Mouse (Mus musculus) hindbrain, embryonic 14.5 days (tissue): ENCODE results near the gene Lrriq3. TPM values are rescaled to one million over a fixed set of nuclear protein-coding genes. Genes with fewer than 3 reads are reported as not detected.

ENCODE experiments used
- ATAC-seq: fragments of 200-750 bp; cut with Nextera tagmentation; 2 replicates; pipeline ENCODE4 v1.8.0; 2017; ENCODE audit warnings: moderate number of reproducible peaks, mild to moderate bottlenecking, moderate TSS enrichment, moderate library complexity; ENCODE audit not compliant: low FRiP score
- DNase-seq: peaks from one replicate; pipeline ENCODE4 v3.0.0-alpha.2; 2015; ENCODE audit warnings: low spot score
- H3K27ac ChIP-seq: fragments of 300-500 bp; sonication (generic); 2 replicates; pipeline ENCODE4 v1.5.1; 2014; ENCODE audit warnings: mild to moderate bottlenecking, moderate library complexity
- H3K27me3 ChIP-seq: fragments of 300-500 bp; sonication (generic); 2 replicates; pipeline ENCODE4 v1.6.1; 2014; ENCODE audit warnings: mild to moderate bottlenecking, low read length, mixed read lengths; ENCODE audit not compliant: control insufficient read depth, insufficient read depth
- H3K36me3 ChIP-seq: fragments of 300-500 bp; sonication (generic); replicated peaks from 2 replicates; pipeline ENCODE4 v1.6.1; 2014; ENCODE audit not compliant: control insufficient read depth, insufficient read depth
- H3K4me1 ChIP-seq: fragments of 300-500 bp; sonication (generic); replicated peaks from 2 replicates; pipeline ENCODE4 v1.6.1; 2014; ENCODE audit warnings: antibody characterized with exemption, low read length, mixed read lengths; ENCODE audit not compliant: control insufficient read depth, insufficient read depth
- H3K4me2 ChIP-seq: fragments of 300-500 bp; sonication (generic); replicated peaks from 2 replicates; pipeline ENCODE4 v1.6.1; 2014; ENCODE audit warnings: mild to moderate bottlenecking, moderate library complexity
- H3K4me3 ChIP-seq: fragments of 300-500 bp; sonication (generic); replicated peaks from 2 replicates; pipeline ENCODE4 v1.5.1; 2014; ENCODE audit warnings: mild to moderate bottlenecking, low read length
- H3K9ac ChIP-seq: fragments of 300-500 bp; sonication (generic); 2 replicates; pipeline ENCODE4 v1.6.1; 2014
- H3K9me3 ChIP-seq: fragments of 300-500 bp; sonication (generic); 2 replicates; pipeline ENCODE4 v1.6.1; 2016; ENCODE audit warnings: low read length; ENCODE audit not compliant: control insufficient read depth
- WGBS: fragments of 180-500 bp; shearing (Covaris S2); extraction: QIAGEN DNeasy Blood & Tissue Kit; methylation state at CpG from one replicate; pipeline ENCODE4 v1.1.7; 2014; 5-methylcytosine and 5-hydroxymethylcytosine counted together
- polyA plus RNA-seq: library from polyadenylated mRNA; unstranded; fragments of >200 nt; fragmentation: Nextera tagmentation; extraction: Ambion mirVana; gene quantifications from 2 replicates; pipeline ENCODE4 v1.2.1, GENCODE M21; 2014

Gene Lrriq3
- polyA plus RNA-seq, 1 experiment from 2014 or later: 1.3 TPM

DNA sequence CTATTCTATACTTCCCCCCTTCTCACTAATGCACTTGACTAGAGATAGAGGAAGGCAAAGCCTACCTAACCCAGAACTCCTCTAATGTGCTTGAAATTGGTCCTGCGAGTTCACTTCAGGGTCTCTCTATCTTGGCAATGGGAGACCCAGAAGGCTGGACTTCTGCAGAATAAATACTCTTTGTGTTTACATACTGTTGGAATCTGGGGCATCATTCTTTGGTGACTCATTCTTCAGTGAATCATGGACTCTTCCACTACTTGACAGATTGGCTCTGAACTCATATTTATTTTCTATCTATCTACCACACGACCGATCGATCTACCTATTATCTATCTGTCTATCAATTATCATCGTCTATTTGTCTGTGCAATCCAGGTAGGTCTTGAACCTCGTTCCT lies 1.2 kb upstream of the Lrriq3 start:
- H3K4me3 ChIP-seq: peak overlapping the region; percentile 53; the same call in 1 of the 2 replicates
- H3K9ac ChIP-seq: no peak overlapping the region
- 94% methylated on average over 6 of the region's 6 CpGs for WGBS
- H3K9me3 ChIP-seq: no peaks in the 10 kb centered on the region
- H3K27ac ChIP-seq: no peak overlapping the region
- peaks cover 18% of the 10 kb centered on the region for H3K36me3 ChIP-seq
- DNase-seq (no peak), ATAC-seq (no peak)
- H3K4me2 ChIP-seq: peak overlapping the region; percentile 63
- peaks cover 14% of the 10 kb centered on the region; the same call in 1 of the 2 replicates for H3K4me1 ChIP-seq
- H3K27me3 ChIP-seq: no peaks in the 10 kb centered on the region

GRCm38 (mm10) chr3:155099266-155099665 lies 6.0 kb downstream of the Lrriq3 start:
- WGBS: 100% methylated on average over 1 of the region's 1 CpGs
- no peak overlapping the region for H3K4me3 ChIP-seq
- H3K4me2 ChIP-seq: no peak overlapping the region
- no peak for DNase-seq
- H3K36me3 ChIP-seq: no peaks in the 10 kb centered on the region
- no peaks in the 10 kb centered on the region for H3K4me1 ChIP-seq
- ATAC-seq: no peak
- no peaks in the 10 kb centered on the region for H3K9me3 ChIP-seq
- H3K27ac ChIP-seq: no peak overlapping the region
- no peak overlapping the region for H3K9ac ChIP-seq
- no peaks in the 10 kb centered on the region for H3K27me3 ChIP-seq

- ATAC-seq: no peak
Measured at GRCm38 (mm10) chr3:155105957-155106356, 12.7 kb downstream of the Lrriq3 start.

DNA sequence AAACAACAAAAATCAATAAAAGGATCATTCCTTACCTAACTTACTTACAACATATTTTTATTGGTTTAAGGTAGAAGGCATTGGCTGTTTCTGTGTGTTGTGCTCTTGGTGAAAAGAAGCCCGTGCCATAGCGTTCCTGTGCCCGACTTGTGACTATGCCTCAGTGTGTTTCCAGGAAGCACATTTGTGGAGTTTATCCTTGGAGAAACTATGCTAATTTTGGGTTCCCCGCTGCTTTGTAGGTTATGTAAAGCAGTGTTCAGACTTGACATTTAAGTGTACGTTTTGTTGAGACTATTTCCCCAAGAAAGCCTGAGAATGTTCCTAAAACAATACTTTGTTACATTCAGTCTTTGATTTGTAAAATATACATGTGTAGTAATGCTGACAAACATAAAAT lies 44.5 kb downstream of the Lrriq3 start:
- H3K27ac ChIP-seq: no peak overlapping the region
- H3K9me3 ChIP-seq: no peaks in the 10 kb centered on the region
- ATAC-seq (no peak), DNase-seq (no peak)
- H3K27me3 ChIP-seq: no peaks in the 10 kb centered on the region
- no peak overlapping the region for H3K4me2 ChIP-seq
- WGBS: 88% methylated on average over 5 of the region's 5 CpGs
- H3K4me1 ChIP-seq: no peaks in the 10 kb centered on the region
- H3K36me3 ChIP-seq: no peaks in the 10 kb centered on the region
- no peak overlapping the region for H3K4me3 ChIP-seq
- no peak overlapping the region for H3K9ac ChIP-seq

More at GRCm38 (mm10) chr3:155105957-155106356, 12.7 kb downstream of the Lrriq3 start:
- Histone ChIP-seq H3K9ac (no peak overlapping the region), H3K9me3 (no peaks in the 10 kb centered on the region), H3K4me3 (no peak overlapping the region), H3K4me2 (no peak overlapping the region), H3K27ac (no peak overlapping the region), H3K4me1 (no peaks in the 10 kb centered on the region), H3K27me3 (no peaks in the 10 kb centered on the region), H3K36me3 (no peaks in the 10 kb centered on the region)
- 57% methylated on average over 1 of the region's 1 CpGs for WGBS
- DNase-seq: no peak

DNA sequence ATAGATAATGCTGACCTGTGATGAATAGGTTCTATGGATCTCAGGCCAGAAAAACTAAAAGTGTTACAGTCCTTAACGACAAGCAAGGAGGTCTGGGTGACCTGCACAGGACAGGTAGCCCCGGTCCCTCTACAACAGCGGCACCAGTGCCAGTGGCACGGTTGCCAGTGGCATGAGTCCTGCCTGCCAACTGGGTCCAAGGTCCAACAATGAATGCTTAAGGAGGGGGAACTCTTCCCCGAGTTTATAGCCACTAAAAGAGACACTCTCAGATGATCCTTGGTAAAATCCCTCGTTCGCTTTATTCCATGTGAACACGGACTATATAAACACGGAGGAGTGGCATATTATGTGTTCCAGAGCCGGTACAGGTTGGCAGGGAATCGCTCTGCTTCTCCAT lies 47.8 kb downstream of the Lrriq3 start:
- Histone ChIP-seq H3K4me1 (no peaks in the 10 kb centered on the region), H3K36me3 (no peaks in the 10 kb centered on the region), H3K9me3 (no peaks in the 10 kb centered on the region), H3K27me3 (no peaks in the 10 kb centered on the region), H3K9ac (no peak overlapping the region), H3K4me3 (no peak overlapping the region), H3K4me2 (no peak overlapping the region), H3K27ac (no peak overlapping the region)
- 92% methylated on average over 11 of the region's 11 CpGs for WGBS
- DNase-seq: no peak
- no peak for ATAC-seq

DNA sequence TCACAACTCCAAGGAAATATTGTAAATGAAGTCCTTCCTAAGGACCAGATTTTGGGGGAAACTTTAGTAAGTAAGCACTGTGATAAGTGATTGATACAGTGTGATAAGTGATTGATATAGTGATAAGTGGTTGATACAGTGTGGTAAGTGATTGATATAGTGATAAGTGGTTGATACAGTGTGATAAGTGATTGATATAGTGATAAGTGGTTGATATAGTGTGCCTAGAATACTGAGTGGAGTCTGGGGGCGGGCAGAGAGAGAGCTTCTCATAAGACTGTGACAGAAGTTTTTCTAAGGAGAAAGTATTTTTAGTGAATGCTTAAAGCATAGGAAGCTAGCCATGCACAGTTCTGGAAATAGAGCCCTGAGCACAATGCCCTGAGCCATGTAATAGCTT lies 51.1 kb downstream of the Lrriq3 start:
- no peak overlapping the region for H3K9ac ChIP-seq
- H3K4me2 ChIP-seq: no peak overlapping the region
- no peaks in the 10 kb centered on the region for H3K4me1 ChIP-seq
- no peak overlapping the region for H3K4me3 ChIP-seq
- H3K9me3 ChIP-seq: no peaks in the 10 kb centered on the region
- 80% methylated on average over 1 of the region's 1 CpGs for WGBS
- DNase-seq (no peak), ATAC-seq (no peak)
- H3K36me3 ChIP-seq: no peaks in the 10 kb centered on the region
- no peaks in the 10 kb centered on the region for H3K27me3 ChIP-seq
- H3K27ac ChIP-seq: no peak overlapping the region

GRCm38 (mm10) chr3:155161842-155162241 lies 68.6 kb downstream of the Lrriq3 start:
- H3K9ac ChIP-seq: no peak overlapping the region
- H3K4me3 ChIP-seq: no peak overlapping the region
- H3K27ac ChIP-seq: no peak overlapping the region
- H3K4me1 ChIP-seq: no peaks in the 10 kb centered on the region
- H3K27me3 ChIP-seq: no peaks in the 10 kb centered on the region
- H3K36me3 ChIP-seq: no peaks in the 10 kb centered on the region
- no peaks in the 10 kb centered on the region for H3K9me3 ChIP-seq
- DNase-seq (no peak), ATAC-seq (no peak)
- H3K4me2 ChIP-seq: no peak overlapping the region

GRCm38 (mm10) chr3:155180303-155180902 lies 87.2 kb downstream of the Lrriq3 start:
- H3K27me3 ChIP-seq: no peaks in the 10 kb centered on the region
- ATAC-seq (no peak), DNase-seq (no peak)
- no peak overlapping the region for H3K4me2 ChIP-seq
- no peak overlapping the region for H3K4me3 ChIP-seq
- 86% methylated on average over 3 of the region's 3 CpGs for WGBS
- no peaks in the 10 kb centered on the region for H3K4me1 ChIP-seq
- no peak overlapping the region for H3K27ac ChIP-seq
- H3K9me3 ChIP-seq: no peaks in the 10 kb centered on the region
- H3K36me3 ChIP-seq: no peaks in the 10 kb centered on the region
- no peak overlapping the region for H3K9ac ChIP-seq

DNA sequence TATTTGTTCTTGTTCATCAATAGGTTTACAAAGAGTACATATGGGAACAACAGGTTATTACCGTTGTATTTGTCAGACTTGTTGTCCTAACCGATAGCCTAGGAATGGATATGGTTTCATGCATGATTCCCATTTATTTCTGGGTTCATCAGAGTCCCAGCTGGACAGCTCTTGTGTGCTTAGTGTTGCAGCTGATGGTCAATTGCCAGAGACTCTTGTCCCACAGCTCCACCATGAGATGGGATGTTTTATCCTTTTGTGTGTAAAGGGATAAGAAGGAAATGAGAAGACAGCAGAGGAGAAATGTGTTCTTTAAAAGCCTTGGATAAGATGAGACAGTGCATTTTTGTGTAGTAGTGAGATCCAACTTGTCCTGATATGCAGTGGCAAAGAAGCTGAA lies 93.2 kb downstream of the Lrriq3 start:
- WGBS: 85% methylated on average over 2 of the region's 2 CpGs
- Histone ChIP-seq H3K9ac (no peak overlapping the region), H3K9me3 (no peaks in the 10 kb centered on the region), H3K36me3 (no peaks in the 10 kb centered on the region), H3K27me3 (no peaks in the 10 kb centered on the region), H3K27ac (no peak overlapping the region), H3K4me1 (no peaks in the 10 kb centered on the region), H3K4me3 (no peak overlapping the region), H3K4me2 (no peak overlapping the region)
- ATAC-seq: no peak
- no peak for DNase-seq

DNA sequence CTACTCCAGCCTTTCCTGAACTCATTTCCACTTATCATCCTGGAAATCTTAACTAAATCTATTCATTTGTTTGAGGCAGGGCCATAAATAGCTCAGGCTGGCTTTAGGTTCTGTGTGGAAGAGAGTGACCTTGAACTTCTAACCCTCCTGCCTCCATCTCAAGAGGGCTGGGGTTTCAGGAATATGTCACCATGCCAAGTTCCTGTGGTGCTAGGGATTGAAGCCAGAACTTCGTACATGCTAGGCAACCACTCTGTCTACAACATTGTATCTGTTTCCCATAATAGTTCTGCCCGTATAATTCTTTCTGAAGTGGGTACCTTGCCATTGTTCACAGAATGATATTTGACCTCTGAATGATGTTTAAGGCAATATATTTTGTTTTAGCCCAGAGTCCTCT lies 95.6 kb downstream of the Lrriq3 start:
- Histone ChIP-seq H3K4me3 (no peak overlapping the region), H3K27me3 (no peaks in the 10 kb centered on the region), H3K4me2 (no peak overlapping the region), H3K27ac (no peak overlapping the region), H3K36me3 (no peaks in the 10 kb centered on the region), H3K4me1 (no peaks in the 10 kb centered on the region), H3K9me3 (no peaks in the 10 kb centered on the region), H3K9ac (no peak overlapping the region)
- no peak for ATAC-seq
- 75% methylated on average over 2 of the region's 2 CpGs for WGBS
- DNase-seq: no peak
